Mouse (Mus musculus) liver, embryonic 12.5 days (tissue): ENCODE measurements around the gene Olfr1113. TPM values are rescaled to one million over a fixed set of nuclear protein-coding genes. Genes with fewer than 3 reads are reported as not detected.
"Not testable (repeated sequence)": the region's sequence is repeated elsewhere in the genome, so short reads cannot be mapped to it uniquely, and the experiment has no call there.

Source experiments
- ATAC-seq: fragments of 200-750 bp; cut with Nextera tagmentation; 2 replicates; pipeline ENCODE4 v1.8.0; 2017; ENCODE audit warnings: moderate number of reproducible peaks, mild to moderate bottlenecking, moderate library complexity
- H3K27ac ChIP-seq: fragments of 300-500 bp; sonication (generic); 2 replicates; pipeline ENCODE4 v1.5.1; 2016; ENCODE audit warnings: mild to moderate bottlenecking
- H3K27me3 ChIP-seq: fragments of 300-500 bp; sonication (generic); replicated peaks from 2 replicates; pipeline ENCODE4 v1.6.1; 2016; ENCODE audit warnings: mild to moderate bottlenecking, moderate library complexity
- H3K36me3 ChIP-seq: fragments of 300-500 bp; sonication (generic); 2 replicates; pipeline ENCODE4 v1.6.1; 2016; ENCODE audit warnings: mild to moderate bottlenecking, moderate library complexity
- H3K4me1 ChIP-seq: fragments of 300-500 bp; sonication (generic); 2 replicates; pipeline ENCODE4 v1.6.1; 2016
- H3K4me2 ChIP-seq: fragments of 300-500 bp; sonication (generic); 2 replicates; pipeline ENCODE4 v1.6.1; 2016; ENCODE audit warnings: mild to moderate bottlenecking, moderate library complexity
- H3K4me3 ChIP-seq: fragments of 300-500 bp; sonication (generic); 2 replicates; pipeline ENCODE4 v1.5.1; 2016; ENCODE audit warnings: mild to moderate bottlenecking, moderate library complexity
- H3K9ac ChIP-seq: fragments of 300-500 bp; sonication (generic); 2 replicates; pipeline ENCODE4 v1.6.1; 2016; ENCODE audit warnings: mild to moderate bottlenecking, moderate library complexity
- H3K9me3 ChIP-seq: fragments of 300-500 bp; sonication (generic); replicated peaks from 2 replicates; pipeline ENCODE4 v1.6.1; 2016; ENCODE audit warnings: mild to moderate bottlenecking, moderate library complexity
- WGBS: fragments of 180-500 bp; shearing (Covaris S2); methylation state at CpG from one replicate; pipeline ENCODE4 v1.1.7; 2016; ENCODE audit not compliant: insufficient replicate concordance; 5-methylcytosine and 5-hydroxymethylcytosine counted together
- microRNA-seq: library from miRNA; unstranded; fragments of <30 nt; microRNA quantifications from one replicate; pipeline ENCODE4, GENCODE M21; 2017
- polyA plus RNA-seq: library from polyadenylated mRNA; unstranded; fragments of >200 nt; fragmentation: Nextera tagmentation; extraction: Ambion mirVana; gene quantifications from 2 replicates; pipeline ENCODE4 v1.2.1, GENCODE M21; 2016

Olfr1113 gene
- polyA plus RNA-seq: not detected in 2 replicates

- no peaks in the 10 kb centered on the region for H3K4me1 ChIP-seq
- 63% methylated on average over 2 of the region's 2 CpGs for WGBS
- H3K27ac ChIP-seq: no peak within 1 kb of the TSS
- no peak within 1 kb of the TSS for H3K4me3 ChIP-seq
- no peak for ATAC-seq
- H3K27me3 ChIP-seq: no peaks in the 10 kb centered on the region
- H3K9me3 ChIP-seq: no peaks in the 10 kb centered on the region
- H3K9ac ChIP-seq: no peak within 1 kb of the TSS
- H3K4me2 ChIP-seq: no peak within 1 kb of the TSS
- H3K36me3 ChIP-seq: no peaks in the 10 kb centered on the region
Measured at GRCm38 (mm10) chr2:87208670-87209069, at the start of gene Olfr1113. TSS of gene Olfr1113 (plus strand) at chr2:87208970.

GRCm38 (mm10) chr2:87167731-87168130 is 41.0 kb upstream of the Olfr1113 start:
- 51% methylated on average over 2 of the region's 2 CpGs for WGBS
- H3K36me3 ChIP-seq, H3K27me3 ChIP-seq, H3K4me2 ChIP-seq, ATAC-seq, H3K4me1 ChIP-seq, H3K27ac ChIP-seq, H3K4me3 ChIP-seq, H3K9ac ChIP-seq, H3K9me3 ChIP-seq: not testable (repeated sequence)

GRCm38 (mm10) chr2:87187498-87187897 is 21.3 kb upstream of the Olfr1113 start, which contains the start of gene Olfr1112:
TSS of gene Olfr1112 (plus strand) at chr2:87187798.
- ATAC-seq: no peak
- Histone ChIP-seq H3K4me1 (no peaks in the 10 kb centered on the region), H3K4me3 (no peak within 1 kb of the TSS), H3K9me3 (no peaks in the 10 kb centered on the region), H3K36me3 (no peaks in the 10 kb centered on the region), H3K4me2 (no peak within 1 kb of the TSS), H3K27ac (no peak within 1 kb of the TSS), H3K9ac (no peak within 1 kb of the TSS), H3K27me3 (no peaks in the 10 kb centered on the region)
- 73% methylated on average over 1 of the region's 1 CpGs for WGBS

- WGBS: 59% methylated on average over 2 of the region's 2 CpGs
- ATAC-seq: no peak
- H3K27ac ChIP-seq: no peak within 1 kb of the TSS
- no peaks in the 10 kb centered on the region for H3K4me1 ChIP-seq
- no peak within 1 kb of the TSS for H3K9ac ChIP-seq
- no peaks in the 10 kb centered on the region for H3K27me3 ChIP-seq
- H3K36me3 ChIP-seq: no peaks in the 10 kb centered on the region
- H3K9me3 ChIP-seq: no peaks in the 10 kb centered on the region
- H3K4me2 ChIP-seq: no peak within 1 kb of the TSS
- no peak within 1 kb of the TSS for H3K4me3 ChIP-seq
Measured at GRCm38 (mm10) chr2:87247713-87248112, 38.9 kb downstream of the Olfr1113 start, which contains the start of gene Olfr1115. TSS of gene Olfr1115 (plus strand) at chr2:87248013.

Small RNA genes lying within 50 kb of the gene (microRNA-seq; reads per million reads assigned to microRNA genes)
- not detected for gene Gm27438

Other genes with a start within 250 kb of the Olfr1113 start
- not detected in 2 replicates for gene Olfr1099, start 248.3 kb upstream of the Olfr1113 start, polyA plus RNA-seq
- gene Olfr1100, start 229.0 kb upstream of the Olfr1113 start, polyA plus RNA-seq: not detected in 2 replicates
- gene Olfr1101, start 217.7 kb upstream of the Olfr1113 start, polyA plus RNA-seq: not detected in 2 replicates
- not detected in 2 replicates for gene Olfr1102, start 210.6 kb upstream of the Olfr1113 start, polyA plus RNA-seq
- not detected in 2 replicates for gene Olfr1104, start 181.9 kb upstream of the Olfr1113 start, polyA plus RNA-seq
- gene Olfr1105, start 172.4 kb upstream of the Olfr1113 start, polyA plus RNA-seq: not detected in 2 replicates
- gene Olfr1106, start 156.7 kb upstream of the Olfr1113 start, polyA plus RNA-seq: not detected in 2 replicates
- not detected in 2 replicates for gene Olfr1107, start 133.2 kb upstream of the Olfr1113 start, polyA plus RNA-seq
- not detected in 2 replicates for gene Olfr1109, start 113.0 kb upstream of the Olfr1113 start, polyA plus RNA-seq
- gene Olfr259, start 94.4 kb upstream of the Olfr1113 start, polyA plus RNA-seq: not detected in 2 replicates
- not detected in 2 replicates for gene Olfr1110, start 68.7 kb upstream of the Olfr1113 start, polyA plus RNA-seq
- not detected in 2 replicates for gene Olfr1111, start 56.3 kb upstream of the Olfr1113 start, polyA plus RNA-seq
- gene Olfr1112, start 21.2 kb upstream of the Olfr1113 start, polyA plus RNA-seq: not detected in 2 replicates
- not detected in 2 replicates for gene Olfr1115, start 39.0 kb downstream of the Olfr1113 start, polyA plus RNA-seq
- gene Olfr1116, start 58.6 kb downstream of the Olfr1113 start, polyA plus RNA-seq: not detected in 2 replicates
- gene Olfr1118, start 98.6 kb downstream of the Olfr1113 start, polyA plus RNA-seq: not detected in 2 replicates
- not detected in 2 replicates for gene Olfr1120, start 145.8 kb downstream of the Olfr1113 start, polyA plus RNA-seq
- gene Olfr1121, start 160.9 kb downstream of the Olfr1113 start, polyA plus RNA-seq: not detected in 2 replicates
- gene Olfr1122, start 176.9 kb downstream of the Olfr1113 start, polyA plus RNA-seq: not detected in 2 replicates
- gene Olfr1123, start 207.7 kb downstream of the Olfr1113 start, polyA plus RNA-seq: not detected in 2 replicates
- gene Olfr1124, start 221.3 kb downstream of the Olfr1113 start, polyA plus RNA-seq: 0.05 TPM in 1 of 2 replicates, not detected in the other
- gene Olfr1126, start 245.0 kb downstream of the Olfr1113 start, polyA plus RNA-seq: not detected in 2 replicates